Mouse (Mus musculus): ENCODE data around the gene Rbm6. TPM values are rescaled to one million over a fixed set of nuclear protein-coding genes. Genes with fewer than 3 reads are reported as not detected.

The Rbm6 gene
- polyA plus RNA-seq, 1 experiment from 2014 or later: 102 TPM

DNA sequence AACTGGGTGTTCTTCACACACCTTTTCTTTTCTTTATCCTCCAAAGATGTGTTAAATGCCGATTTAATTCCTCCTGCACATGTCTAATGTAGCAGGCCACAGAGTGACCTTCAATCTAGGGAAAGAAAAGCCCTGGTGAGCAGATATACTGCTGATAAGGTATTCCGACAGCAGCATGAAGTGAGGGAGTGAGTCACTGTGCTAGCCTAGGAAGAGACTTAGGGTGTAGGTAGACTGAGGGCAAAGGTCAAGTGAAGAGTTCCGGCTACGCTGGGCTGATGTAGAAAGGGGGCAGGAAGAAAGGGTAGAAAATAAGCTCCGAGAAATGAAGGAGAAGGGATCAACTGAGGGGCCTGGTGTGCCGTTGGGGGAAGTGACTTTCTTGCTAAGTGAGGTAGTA, 17.2 kb upstream of the Rbm6 start:
- H3K27me3 ChIP-seq (ENCODE audit: control insufficient read depth, insufficient read depth, low read length): 0 out of 2 replicates have a peak, but pooled peaks cover 3% of the 10 kb centered on the region
- H3K27ac ChIP-seq (ENCODE audit: low read depth, low read length): no peak overlapping the region
- ATAC-seq (ENCODE audit: insufficient read depth, low FRiP score, low TSS enrichment) (no peak), DNase-seq (ENCODE audit: low spot score) (no peak)
- H3K9ac ChIP-seq (ENCODE audit: low read length): no peak overlapping the region
- H3K4me2 ChIP-seq (ENCODE audit: low read depth): no peak overlapping the region
- H3K4me3 ChIP-seq (ENCODE audit: low read depth, low read length): no peak overlapping the region
- 90% methylated on average over 6 of the region's 6 CpGs for WGBS
- H3K9me3 ChIP-seq (ENCODE audit: control insufficient read depth, low read length): no peaks in the 10 kb centered on the region
- H3K4me1 ChIP-seq (ENCODE audit: control insufficient read depth, insufficient read depth, low read length): peaks cover 4% of the 10 kb centered on the region; the same call in 1 of the 2 replicates
- no peaks in the 10 kb centered on the region for H3K36me3 ChIP-seq (ENCODE audit: control insufficient read depth, insufficient read depth, low read length)

DNA sequence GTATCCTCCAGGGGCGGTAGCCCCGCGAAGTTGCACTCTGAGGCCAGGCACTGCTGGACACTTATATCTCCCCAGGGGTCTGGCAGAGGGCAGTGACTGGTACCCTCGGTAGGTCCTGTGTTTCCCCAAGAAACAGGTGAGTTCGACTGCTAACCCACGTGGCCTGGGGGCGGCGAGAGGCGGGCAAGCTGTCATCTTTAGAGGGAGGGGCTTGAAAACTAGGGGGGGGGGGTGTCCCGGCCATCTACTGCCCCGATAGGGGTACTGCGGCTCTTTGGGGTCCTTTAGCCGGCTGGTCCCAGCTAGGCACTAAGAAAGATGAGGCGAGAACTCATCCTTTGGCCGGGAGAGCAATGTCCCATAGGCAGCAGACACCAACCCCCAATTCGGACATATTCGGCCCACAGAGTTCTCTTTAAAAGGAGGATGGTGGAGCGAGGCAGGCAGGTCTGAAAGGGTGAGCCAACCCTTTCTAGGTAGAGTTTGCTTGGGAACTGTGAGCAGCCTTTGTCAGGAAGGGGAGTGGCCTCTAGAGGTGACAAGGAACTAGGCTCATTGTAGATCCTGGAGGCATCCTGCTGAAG, 15.3 kb upstream of the Rbm6 start:
- H3K4me1 ChIP-seq (ENCODE audit: control insufficient read depth, insufficient read depth, low read length): peaks cover 4% of the 10 kb centered on the region; the same call in 1 of the 2 replicates
- no peaks in the 10 kb centered on the region for H3K9me3 ChIP-seq (ENCODE audit: control insufficient read depth, low read length)
- peak overlapping the region; percentile 52 for H3K9ac ChIP-seq (ENCODE audit: low read length)
- H3K27ac ChIP-seq (ENCODE audit: low read depth, low read length): no peak overlapping the region
- peak overlapping the region; percentile 66 for H3K4me3 ChIP-seq (ENCODE audit: low read depth, low read length)
- WGBS: under 1% methylated on average over 18 of the region's 18 CpGs
- H3K4me2 ChIP-seq (ENCODE audit: low read depth): peak overlapping the region; percentile 64
- DNase-seq (ENCODE audit: low spot score) (no peak), ATAC-seq (ENCODE audit: insufficient read depth, low FRiP score, low TSS enrichment) (peak; percentile 79)
- no peaks in the 10 kb centered on the region for H3K36me3 ChIP-seq (ENCODE audit: control insufficient read depth, insufficient read depth, low read length)
- H3K27me3 ChIP-seq (ENCODE audit: control insufficient read depth, insufficient read depth, low read length): 0 out of 2 replicates have a peak, but pooled peaks cover 3% of the 10 kb centered on the region

- peak within 1 kb of the TSS; percentile 66 for H3K4me3 ChIP-seq (ENCODE audit: low read depth, low read length)
- ATAC-seq (ENCODE audit: insufficient read depth, low FRiP score, low TSS enrichment) (peak; percentile 89), DNase-seq (ENCODE audit: low spot score) (peak; percentile 86)
- WGBS: under 1% methylated on average over 28 of the region's 28 CpGs
- H3K27ac ChIP-seq (ENCODE audit: low read depth, low read length): no peak within 1 kb of the TSS
- H3K27me3 ChIP-seq (ENCODE audit: control insufficient read depth, insufficient read depth, low read length): 0 out of 2 replicates have a peak, but pooled peaks cover 3% of the 10 kb centered on the region
- no peaks in the 10 kb centered on the region for H3K9me3 ChIP-seq (ENCODE audit: control insufficient read depth, low read length)
- H3K36me3 ChIP-seq (ENCODE audit: control insufficient read depth, insufficient read depth, low read length): no peaks in the 10 kb centered on the region
- peak within 1 kb of the TSS; percentile 64 for H3K4me2 ChIP-seq (ENCODE audit: low read depth)
- peak within 1 kb of the TSS; percentile 52 for H3K9ac ChIP-seq (ENCODE audit: low read length)
- H3K4me1 ChIP-seq (ENCODE audit: control insufficient read depth, insufficient read depth, low read length): peaks cover 4% of the 10 kb centered on the region; the same call in 1 of the 2 replicates
These were observed 14.8 kb upstream of the Rbm6 start, which contains the start of gene Mon1a for GRCm38 (mm10) chr9:107887804-107888266. TSS of gene Mon1a (plus strand) at chr9:107888151.

DNA sequence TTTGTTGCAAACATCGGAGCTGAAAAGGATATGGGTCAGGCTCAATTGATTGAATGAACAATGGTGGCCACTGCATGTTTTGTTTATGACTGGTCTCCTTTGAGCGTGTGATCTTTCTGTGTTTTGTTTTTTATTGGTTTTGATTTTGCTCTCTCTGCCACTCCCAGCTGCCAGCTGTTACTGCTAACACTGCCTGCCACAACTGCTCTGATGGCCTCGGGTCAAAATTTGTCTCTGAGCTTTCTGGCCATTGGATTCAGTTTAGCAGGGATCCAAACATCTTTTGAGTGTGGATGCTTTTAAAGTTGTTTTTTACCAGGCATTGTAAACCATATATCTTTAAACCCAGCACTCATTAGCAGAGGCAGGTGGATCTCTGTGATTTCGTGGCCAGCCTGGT, 7.4 kb upstream of the Rbm6 start:
- DNase-seq (ENCODE audit: low spot score) (no peak), ATAC-seq (ENCODE audit: insufficient read depth, low FRiP score, low TSS enrichment) (no peak)
- WGBS: 79% methylated on average over 4 of the region's 4 CpGs
- H3K36me3 ChIP-seq (ENCODE audit: control insufficient read depth, insufficient read depth, low read length): no peaks in the 10 kb centered on the region
- H3K4me1 ChIP-seq (ENCODE audit: control insufficient read depth, insufficient read depth, low read length): no peaks in the 10 kb centered on the region
- no peak overlapping the region for H3K27ac ChIP-seq (ENCODE audit: low read depth, low read length)
- H3K4me3 ChIP-seq (ENCODE audit: low read depth, low read length): no peak overlapping the region
- H3K4me2 ChIP-seq (ENCODE audit: low read depth): no peak overlapping the region
- no peaks in the 10 kb centered on the region for H3K27me3 ChIP-seq (ENCODE audit: control insufficient read depth, insufficient read depth, low read length)
- H3K9me3 ChIP-seq (ENCODE audit: control insufficient read depth, low read length): no peaks in the 10 kb centered on the region
- H3K9ac ChIP-seq (ENCODE audit: low read length): no peak overlapping the region

DNA sequence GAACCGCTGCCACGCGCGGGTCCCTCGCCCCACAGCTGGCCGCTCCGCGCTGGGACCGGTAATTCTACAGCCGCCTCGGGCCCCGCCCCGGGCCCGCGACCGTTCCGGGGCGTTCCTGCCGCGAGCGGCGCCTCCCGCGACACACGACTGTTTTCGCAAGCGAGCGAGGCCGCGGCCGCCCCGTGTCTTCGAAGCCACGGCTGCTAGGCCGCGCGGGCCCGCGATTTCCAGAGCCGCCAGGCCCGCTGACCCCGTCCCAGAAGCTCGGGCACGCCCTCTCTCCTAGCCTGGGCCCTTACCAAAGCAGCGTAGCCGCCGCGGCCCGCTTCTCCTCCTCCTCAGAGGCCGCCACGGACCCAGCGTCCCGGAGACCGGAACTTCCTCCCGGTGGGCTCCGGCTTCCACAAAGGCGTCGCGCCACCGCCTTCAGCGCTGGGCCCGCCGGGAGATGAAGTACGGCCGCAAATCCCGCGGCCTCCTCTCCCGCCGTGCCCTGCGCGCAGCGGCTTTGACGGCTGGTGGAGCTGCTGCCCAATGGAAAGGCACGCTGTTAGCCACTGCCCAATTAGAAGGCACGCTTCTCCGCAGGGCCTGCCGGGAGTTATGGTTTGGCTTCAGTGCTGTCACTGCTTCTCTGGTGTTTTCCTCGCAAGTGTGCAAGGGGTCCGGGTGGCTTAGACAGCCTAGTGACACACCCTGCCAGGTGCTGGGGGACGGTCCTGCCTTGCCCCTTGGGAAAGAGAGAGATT, 513 bp downstream of the Rbm6 start:
- WGBS: under 1% methylated on average over 73 of the region's 80 CpGs
- Histone ChIP-seq H3K4me3 (ENCODE audit: low read depth, low read length) (peak overlapping the region; percentile 91), H3K27me3 (ENCODE audit: control insufficient read depth, insufficient read depth, low read length) (no peaks in the 10 kb centered on the region), H3K4me2 (ENCODE audit: low read depth) (peak overlapping the region; percentile 86), H3K9ac (ENCODE audit: low read length) (peak overlapping the region; percentile 93), H3K27ac (ENCODE audit: low read depth, low read length) (peak overlapping the region; percentile 84), H3K4me1 (ENCODE audit: control insufficient read depth, insufficient read depth, low read length) (peaks cover 6% of the 10 kb centered on the region), H3K9me3 (ENCODE audit: control insufficient read depth, low read length) (no peaks in the 10 kb centered on the region), H3K36me3 (ENCODE audit: control insufficient read depth, insufficient read depth, low read length) (no peaks in the 10 kb centered on the region; the same call in 1 of the 2 replicates)
- ATAC-seq (ENCODE audit: insufficient read depth, low FRiP score, low TSS enrichment) (peak; percentile 99), DNase-seq (ENCODE audit: low spot score) (peak; percentile 98)

GRCm38 (mm10) chr9:107866081-107866480, 7.0 kb downstream of the Rbm6 start:
- 95% methylated on average over 2 of the region's 2 CpGs for WGBS
- H3K4me1 ChIP-seq (ENCODE audit: control insufficient read depth, insufficient read depth, low read length): no peaks in the 10 kb centered on the region
- H3K4me2 ChIP-seq (ENCODE audit: low read depth): no peak overlapping the region
- H3K27ac ChIP-seq (ENCODE audit: low read depth, low read length): no peak overlapping the region
- ATAC-seq (ENCODE audit: insufficient read depth, low FRiP score, low TSS enrichment) (no peak), DNase-seq (ENCODE audit: low spot score) (no peak)
- no peak overlapping the region for H3K9ac ChIP-seq (ENCODE audit: low read length)
- no peaks in the 10 kb centered on the region for H3K9me3 ChIP-seq (ENCODE audit: control insufficient read depth, low read length)
- no peak overlapping the region for H3K4me3 ChIP-seq (ENCODE audit: low read depth, low read length)
- no peaks in the 10 kb centered on the region for H3K27me3 ChIP-seq (ENCODE audit: control insufficient read depth, insufficient read depth, low read length)
- H3K36me3 ChIP-seq (ENCODE audit: control insufficient read depth, insufficient read depth, low read length): no peaks in the 10 kb centered on the region; the same call in 1 of the 2 replicates

GRCm38 (mm10) chr9:107864493-107864892, 8.5 kb downstream of the Rbm6 start:
- Histone ChIP-seq H3K4me1 (ENCODE audit: control insufficient read depth, insufficient read depth, low read length) (no peaks in the 10 kb centered on the region), H3K9ac (ENCODE audit: low read length) (no peak overlapping the region), H3K9me3 (ENCODE audit: control insufficient read depth, low read length) (no peaks in the 10 kb centered on the region), H3K4me2 (ENCODE audit: low read depth) (no peak overlapping the region), H3K4me3 (ENCODE audit: low read depth, low read length) (no peak overlapping the region), H3K27me3 (ENCODE audit: control insufficient read depth, insufficient read depth, low read length) (no peaks in the 10 kb centered on the region), H3K27ac (ENCODE audit: low read depth, low read length) (no peak overlapping the region), H3K36me3 (ENCODE audit: control insufficient read depth, insufficient read depth, low read length) (no peaks in the 10 kb centered on the region; the same call in 1 of the 2 replicates)
- ATAC-seq (ENCODE audit: insufficient read depth, low FRiP score, low TSS enrichment) (no peak), DNase-seq (ENCODE audit: low spot score) (no peak)
- 82% methylated on average over 1 of the region's 1 CpGs for WGBS

- Histone ChIP-seq H3K9me3 (ENCODE audit: control insufficient read depth, low read length) (no peaks in the 10 kb centered on the region), H3K27me3 (ENCODE audit: control insufficient read depth, insufficient read depth, low read length) (no peaks in the 10 kb centered on the region), H3K9ac (ENCODE audit: low read length) (no peak overlapping the region), H3K4me3 (ENCODE audit: low read depth, low read length) (no peak overlapping the region), H3K4me1 (ENCODE audit: control insufficient read depth, insufficient read depth, low read length) (no peaks in the 10 kb centered on the region), H3K36me3 (ENCODE audit: control insufficient read depth, insufficient read depth, low read length) (peaks cover 2% of the 10 kb centered on the region), H3K4me2 (ENCODE audit: low read depth) (no peak overlapping the region), H3K27ac (ENCODE audit: low read depth, low read length) (no peak overlapping the region)
- DNase-seq (ENCODE audit: low spot score): no peak
- ATAC-seq (ENCODE audit: insufficient read depth, low FRiP score, low TSS enrichment): no peak
- WGBS: 96% methylated on average over 3 of the region's 3 CpGs
These were observed 14.7 kb downstream of the Rbm6 start for GRCm38 (mm10) chr9:107858343-107858742.

All from neural tube, embryonic 11.5 days (tissue).